Comparison of ENCODE assay signal across 13 mouse cellular contexts in genomic region chr12:87331053-87331456, GRCm38 (mm10). TPM values are rescaled to one million over a fixed set of nuclear protein-coding genes. Genes with fewer than 3 reads are reported as not detected.
DNase-seq lines count a peak whose midpoint lies in the region; ATAC-seq and TF ChIP-seq lines count a peak whose summit lies in the region.
"Had no signal": no experiment of that assay in that cellular context is flagged by ENCODE, and none has a peak within 500 bp of the region (broad histone marks: within the 10 kb centered on the region; RNA-seq: fewer than 3 reads in every experiment).

No protein-coding gene starts in this region.

- H3K36me3 ChIP-seq in forebrain, embryonic 14.5 days (ENCODE audit: control insufficient read depth, insufficient read depth, low read length), result no peaks in the 10 kb centered on the region
- H3K36me3 ChIP-seq in forebrain, embryonic 16.5 days (ENCODE audit: control insufficient read depth, insufficient read depth), result no peaks in the 10 kb centered on the region
- H3K36me3 ChIP-seq in midbrain, postnatal 0 days (ENCODE audit: insufficient read depth, low read length), result peaks cover 2% of the 10 kb centered on the region; the same call in 1 of the 2 replicates
- no peaks in the 10 kb centered on the region for H3K36me3 ChIP-seq in midbrain, embryonic 11.5 days (ENCODE audit: control insufficient read depth, insufficient read depth, low read length)
- H3K36me3 ChIP-seq in kidney, postnatal 0 days (ENCODE audit: insufficient read depth, low read length), result no peaks in the 10 kb centered on the region
- no peaks in the 10 kb centered on the region for H3K36me3 ChIP-seq in stomach, postnatal 0 days (ENCODE audit: control insufficient read depth, insufficient read depth, low read length)
- H3K36me3 ChIP-seq in midbrain, embryonic 14.5 days (ENCODE audit: control insufficient read depth, insufficient read depth, low read length), result 0 out of 2 replicates have a peak, but pooled peaks cover 4% of the 10 kb centered on the region
- H3K36me3 ChIP-seq: midbrain, embryonic 10.5 days had no signal

- 27% methylated on average over 6 of the region's 6 CpGs for WGBS in forebrain, embryonic 14.5 days
- 27% methylated on average over 6 of the region's 6 CpGs for WGBS in forebrain, embryonic 16.5 days
- 48% methylated on average over 6 of the region's 6 CpGs for WGBS in midbrain, postnatal 0 days
- 43% methylated on average over 6 of the region's 6 CpGs for WGBS in midbrain, embryonic 11.5 days
- WGBS in kidney, postnatal 0 days, result 25% methylated on average over 6 of the region's 6 CpGs
- 52% methylated on average over 6 of the region's 6 CpGs for WGBS in stomach, postnatal 0 days
- 52% methylated on average over 6 of the region's 6 CpGs for WGBS in midbrain, embryonic 14.5 days

- no peaks in the 10 kb centered on the region for H3K9me3 ChIP-seq in forebrain, embryonic 14.5 days (replicated peaks; ENCODE audit: control insufficient read depth, low read length)
- no peaks in the 10 kb centered on the region for H3K9me3 ChIP-seq in forebrain, embryonic 16.5 days (ENCODE audit: control insufficient read depth, low read length)
- H3K9me3 ChIP-seq in midbrain, postnatal 0 days (ENCODE audit: low read length), result no peaks in the 10 kb centered on the region
- no peaks in the 10 kb centered on the region for H3K9me3 ChIP-seq in midbrain, embryonic 11.5 days (ENCODE audit: control insufficient read depth, low read length)
- H3K9me3 ChIP-seq in kidney, postnatal 0 days (replicated peaks; ENCODE audit: low read length), result no peaks in the 10 kb centered on the region
- H3K9me3 ChIP-seq in stomach, postnatal 0 days (ENCODE audit: control insufficient read depth, low read length), result no peaks in the 10 kb centered on the region
- no peaks in the 10 kb centered on the region for H3K9me3 ChIP-seq in midbrain, embryonic 14.5 days (ENCODE audit: control insufficient read depth, low read length)
- H3K9me3 ChIP-seq: embryonic facial prominence, embryonic 12.5 days; midbrain, embryonic 10.5 days had no signal

- peaks cover 12% of the 10 kb centered on the region; the same call in 1 of the 2 replicates for H3K4me1 ChIP-seq in forebrain, embryonic 14.5 days (ENCODE audit: control insufficient read depth, insufficient read depth, low read length)
- H3K4me1 ChIP-seq in forebrain, embryonic 16.5 days (replicated peaks; ENCODE audit: control insufficient read depth, insufficient read depth, low read length), result peaks cover 13% of the 10 kb centered on the region
- H3K4me1 ChIP-seq in midbrain, postnatal 0 days (ENCODE audit: insufficient read depth, low read length), result no peaks in the 10 kb centered on the region
- H3K4me1 ChIP-seq in midbrain, embryonic 11.5 days (ENCODE audit: control insufficient read depth, insufficient read depth, low read length), result peaks cover 6% of the 10 kb centered on the region
- no peaks in the 10 kb centered on the region for H3K4me1 ChIP-seq in kidney, postnatal 0 days (replicated peaks; ENCODE audit: insufficient read depth, low read length)
- H3K4me1 ChIP-seq in stomach, postnatal 0 days (replicated peaks; ENCODE audit: control insufficient read depth, insufficient read depth), result no peaks in the 10 kb centered on the region
- peaks cover 8% of the 10 kb centered on the region for H3K4me1 ChIP-seq in midbrain, embryonic 14.5 days (ENCODE audit: control insufficient read depth, insufficient read depth, low read length)

- no peak for TF ChIP-seq EP300 in stomach, postnatal 0 days (optimal IDR thresholded peaks at IDR 0.05)

- H3K27me3 ChIP-seq in forebrain, embryonic 14.5 days (replicated peaks; ENCODE audit: control insufficient read depth, insufficient read depth, low read length), result no peaks in the 10 kb centered on the region
- H3K27me3 ChIP-seq in forebrain, embryonic 16.5 days (replicated peaks; ENCODE audit: control insufficient read depth, insufficient read depth, low read length), result no peaks in the 10 kb centered on the region
- H3K27me3 ChIP-seq in midbrain, postnatal 0 days (ENCODE audit: insufficient read depth, low read length), result no peaks in the 10 kb centered on the region
- H3K27me3 ChIP-seq in midbrain, embryonic 11.5 days (ENCODE audit: control insufficient read depth, insufficient read depth, low read length), result peaks cover 29% of the 10 kb centered on the region
- H3K27me3 ChIP-seq in kidney, postnatal 0 days (ENCODE audit: insufficient read depth, low read length), result no peaks in the 10 kb centered on the region
- H3K27me3 ChIP-seq in stomach, postnatal 0 days (ENCODE audit: control insufficient read depth, insufficient read depth, low read length), result no peaks in the 10 kb centered on the region
- H3K27me3 ChIP-seq in midbrain, embryonic 14.5 days (ENCODE audit: control insufficient read depth, insufficient read depth, low read length), result peaks cover 6% of the 10 kb centered on the region
- H3K27me3 ChIP-seq: embryonic facial prominence, embryonic 12.5 days had no signal

- H3K4me2 ChIP-seq in forebrain, embryonic 14.5 days (ENCODE audit: low read length), result no peak overlapping the region
- H3K4me2 ChIP-seq in forebrain, embryonic 16.5 days (ENCODE audit: low read length), result no peak overlapping the region
- H3K4me2 ChIP-seq in midbrain, postnatal 0 days (ENCODE audit: low read depth, low read length, poor library complexity, severe bottlenecking), result no peak overlapping the region
- no peak overlapping the region for H3K4me2 ChIP-seq in midbrain, embryonic 11.5 days
- H3K4me2 ChIP-seq in kidney, postnatal 0 days (ENCODE audit: low read length), result no peak overlapping the region
- H3K4me2 ChIP-seq in stomach, postnatal 0 days (replicated peaks; ENCODE audit: low read depth), result no peak overlapping the region
- H3K4me2 ChIP-seq in midbrain, embryonic 14.5 days (ENCODE audit: low read length), result no peak overlapping the region
- H3K4me2 ChIP-seq: embryonic facial prominence, embryonic 12.5 days had no signal

- TF ChIP-seq CTCF in midbrain, postnatal 0 days (IDR thresholded peaks at IDR 0.05), result no peak
- TF ChIP-seq CTCF in kidney, postnatal 0 days (IDR thresholded peaks at IDR 0.05; ENCODE audit: low read depth), result no peak
- no peak for TF ChIP-seq CTCF in stomach, postnatal 0 days (IDR thresholded peaks at IDR 0.05; ENCODE audit: low read depth)

- no peak for ATAC-seq in forebrain, embryonic 14.5 days
- no peak for ATAC-seq in forebrain, embryonic 16.5 days
- no peak for ATAC-seq in midbrain, postnatal 0 days (ENCODE audit: low FRiP score)
- ATAC-seq in midbrain, embryonic 11.5 days (ENCODE audit: low FRiP score), result no peak
- no peak for ATAC-seq in kidney, postnatal 0 days (replicated peaks; ENCODE audit: low FRiP score, low read depth)
- no peak for ATAC-seq in stomach, postnatal 0 days (ENCODE audit: low FRiP score, low TSS enrichment)
- no peak for ATAC-seq in midbrain, embryonic 14.5 days (ENCODE audit: low FRiP score, low TSS enrichment)

- H3K9ac ChIP-seq in forebrain, embryonic 14.5 days (ENCODE audit: low read length), result no peak overlapping the region
- H3K9ac ChIP-seq in forebrain, embryonic 16.5 days (replicated peaks; ENCODE audit: low read depth, low read length), result no peak overlapping the region
- no peak overlapping the region for H3K9ac ChIP-seq in midbrain, postnatal 0 days (replicated peaks; ENCODE audit: low read length, poor library complexity, severe bottlenecking)
- H3K9ac ChIP-seq in midbrain, embryonic 11.5 days (ENCODE audit: low read length), result no peak overlapping the region
- no peak overlapping the region for H3K9ac ChIP-seq in kidney, postnatal 0 days (ENCODE audit: low read depth, low read length)
- H3K9ac ChIP-seq in stomach, postnatal 0 days (ENCODE audit: low read length), result no peak overlapping the region
- no peak overlapping the region for H3K9ac ChIP-seq in midbrain, embryonic 14.5 days (replicated peaks; ENCODE audit: low read length)
- H3K9ac ChIP-seq: embryonic facial prominence, embryonic 12.5 days; liver, embryonic 14.5 days had no signal

- H3K4me3 ChIP-seq in forebrain, embryonic 14.5 days (ENCODE audit: low read depth, low read length), result no peak overlapping the region
- no peak overlapping the region for H3K4me3 ChIP-seq in forebrain, embryonic 16.5 days (replicated peaks; ENCODE audit: low read length)
- no peak overlapping the region for H3K4me3 ChIP-seq in midbrain, postnatal 0 days (ENCODE audit: low read depth, low read length)
- no peak overlapping the region for H3K4me3 ChIP-seq in midbrain, embryonic 11.5 days (ENCODE audit: low read depth, low read length)
- no peak overlapping the region for H3K4me3 ChIP-seq in kidney, postnatal 0 days (replicated peaks; ENCODE audit: low read depth, low read length)
- H3K4me3 ChIP-seq in stomach, postnatal 0 days (ENCODE audit: low read depth, low read length), result no peak overlapping the region
- H3K4me3 ChIP-seq in midbrain, embryonic 14.5 days (replicated peaks; ENCODE audit: low read depth, low read length), result no peak overlapping the region
- H3K4me3 ChIP-seq: embryonic facial prominence, embryonic 12.5 days; gastrocnemius, adult 2 months; midbrain, embryonic 10.5 days had no signal

- DNase-seq in forebrain, embryonic 14.5 days (ENCODE audit: low spot score), result peak; percentile 30
- peak; percentile 65 for DNase-seq in midbrain, postnatal 0 days (ENCODE audit: low spot score)
- DNase-seq in midbrain, embryonic 11.5 days (ENCODE audit: low spot score, missing footprints), result no peak
- no peak for DNase-seq in kidney, postnatal 0 days (ENCODE audit: low spot score)
- DNase-seq in stomach, postnatal 0 days (ENCODE audit: low spot score), result no peak
- no peak for DNase-seq in midbrain, embryonic 14.5 days
- no peak for DNase-seq in layer of hippocampus, adult 8-10 months (ENCODE audit: low spot score in 2 of 2)
- DNase-seq: gastrocnemius, adult 2 months; heart, postnatal 14 days had no signal

- no peak overlapping the region for H3K27ac ChIP-seq in forebrain, embryonic 14.5 days (ENCODE audit: low read depth, low read length)
- H3K27ac ChIP-seq in forebrain, embryonic 16.5 days (ENCODE audit: low read length), result no peak overlapping the region
- H3K27ac ChIP-seq in midbrain, postnatal 0 days (ENCODE audit: low read depth, low read length), result no peak overlapping the region
- no peak overlapping the region for H3K27ac ChIP-seq in midbrain, embryonic 11.5 days (ENCODE audit: low read depth, low read length)
- peak overlapping the region; percentile 42; the same call in 1 of the 2 replicates for H3K27ac ChIP-seq in kidney, postnatal 0 days
- peak overlapping the region; percentile 45 for H3K27ac ChIP-seq in stomach, postnatal 0 days (replicated peaks)
- H3K27ac ChIP-seq in midbrain, embryonic 14.5 days (replicated peaks; ENCODE audit: low read depth, low read length), result no peak overlapping the region
- H3K27ac ChIP-seq: embryonic facial prominence, embryonic 12.5 days; gastrocnemius, adult 2 months; liver, embryonic 14.5 days; midbrain, embryonic 10.5 days had no signal

RNA-seq across cellular contexts. Expression of gene Ism2, which starts 31.6 kb away (rescaled TPM):
- 0.83 and 0.93 TPM in 2 replicates for polyA plus RNA-seq in forebrain, embryonic 14.5 days (2014; fragmentation: Nextera tagmentation; extraction: Ambion mirVana)
- polyA plus RNA-seq in forebrain, embryonic 16.5 days (2015; fragmentation: Nextera tagmentation; extraction: Ambion mirVana), result 0.62 and 1.1 TPM in 2 replicates
- 1.3 and 4.0 TPM in 2 replicates for total RNA-seq in midbrain, postnatal 0 days (2014; rRNA removed)
- polyA plus RNA-seq in midbrain, postnatal 0 days (2015; fragmentation: Nextera tagmentation; extraction: Ambion mirVana), result 1.3 and 1.6 TPM in 2 replicates
- polyA plus RNA-seq in midbrain, embryonic 11.5 days (2014; fragmentation: Nextera tagmentation; extraction: Ambion mirVana), result 0.52 and 0.53 TPM in 2 replicates
- polyA plus RNA-seq in kidney, postnatal 0 days (2015; fragmentation: Nextera tagmentation; extraction: Ambion mirVana), result 0.39 and 0.46 TPM in 2 replicates
- polyA plus RNA-seq in stomach, postnatal 0 days (2015; fragmentation: Nextera tagmentation; extraction: Ambion mirVana), result 0.28 and 0.34 TPM in 2 replicates
- polyA plus RNA-seq in midbrain, embryonic 14.5 days (2014; fragmentation: Nextera tagmentation; extraction: Ambion mirVana), result 0.75 and 1.0 TPM in 2 replicates
- under 1 TPM in 2 of 4 experiments, not detected in 2; 0.29 TPM for total RNA-seq in layer of hippocampus, adult 8-10 months (2022)
- total RNA-seq: gastrocnemius, adult 2 months had no signal

RNA-seq across cellular contexts. Expression of gene Sptlc2, which starts 57.1 kb away (rescaled TPM):
- polyA plus RNA-seq in forebrain, embryonic 14.5 days (2014; fragmentation: Nextera tagmentation; extraction: Ambion mirVana), result 51.8 and 65.8 TPM in 2 replicates
- 60.6 and 67.6 TPM in 2 replicates for polyA plus RNA-seq in forebrain, embryonic 16.5 days (2015; fragmentation: Nextera tagmentation; extraction: Ambion mirVana)
- 41.5 and 49.8 TPM in 2 replicates for total RNA-seq in midbrain, postnatal 0 days (2014; rRNA removed)
- 86.6 and 99.6 TPM in 2 replicates for polyA plus RNA-seq in midbrain, postnatal 0 days (2015; fragmentation: Nextera tagmentation; extraction: Ambion mirVana)
- 56.1 and 61.8 TPM in 2 replicates for polyA plus RNA-seq in midbrain, embryonic 11.5 days (2014; fragmentation: Nextera tagmentation; extraction: Ambion mirVana)
- 131 and 134 TPM in 2 replicates for polyA plus RNA-seq in kidney, postnatal 0 days (2015; fragmentation: Nextera tagmentation; extraction: Ambion mirVana)
- 201 and 204 TPM in 2 replicates for polyA plus RNA-seq in stomach, postnatal 0 days (2015; fragmentation: Nextera tagmentation; extraction: Ambion mirVana)
- polyA plus RNA-seq in midbrain, embryonic 14.5 days (2014; fragmentation: Nextera tagmentation; extraction: Ambion mirVana), result 58.0 and 69.0 TPM in 2 replicates
- total RNA-seq in layer of hippocampus, adult 8-10 months (2022), result 10 to 100 TPM; 32.5 to 50.1 (median 37.4) TPM

Comparison
In these comparisons a context has a peak if more than half of its experiments do, and no peak if none do; other contexts are left out.
1. DNase-seq: peak in forebrain, embryonic 14.5 days (single experiment) and midbrain, postnatal 0 days (single experiment); none in midbrain, embryonic 11.5 days (single experiment), kidney, postnatal 0 days (single experiment), stomach, postnatal 0 days (single experiment), midbrain, embryonic 14.5 days (single experiment) and layer of hippocampus, adult 8-10 months (0 of 2).
2. H3K27ac ChIP-seq: peak in kidney, postnatal 0 days (single experiment) and stomach, postnatal 0 days (single experiment); none in forebrain, embryonic 14.5 days (single experiment), forebrain, embryonic 16.5 days (single experiment), midbrain, postnatal 0 days (single experiment), midbrain, embryonic 11.5 days (single experiment) and midbrain, embryonic 14.5 days (single experiment).